Mouse (Mus musculus) c-Kit-negative CD71-positive TER-119-positive erythroid progenitor cells, embryonic 14.5 days (primary cell): ENCODE measurements around the gene Gm10408.
"Not testable (repeated sequence)": the region's sequence is repeated elsewhere in the genome, so short reads cannot be mapped to it uniquely, and the experiment has no call there.

Source experiments
- DNase-seq: peaks from one replicate; pipeline ENCODE4 v3.0.0-alpha.2; 2013; ENCODE audit warnings: low read depth, low spot score

Gm10408 gene

GRCm38 (mm10) chr14:3449079-3449478 lies at the start of gene Gm10408:
Gene Gm10408 (plus strand): TSS chr14:3449379.
- DNase-seq = not testable (repeated sequence)

- DNase-seq = not testable (repeated sequence)
These were observed 36.9 kb upstream of the Gm10408 start, which contains the start of gene Gm10409 for GRCm38 (mm10) chr14:3412314-3412713. Gene Gm10409 (plus strand): TSS chr14:3412614.

- DNase-seq = not testable (repeated sequence)
These were observed 21.4 kb upstream of the Gm10408 start, which contains the start of gene Gm3005 for GRCm38 (mm10) chr14:3427803-3428202. Gene Gm3005 (plus strand): TSS chr14:3428103.
